Mouse (Mus musculus) lung, postnatal 0 days (tissue): Measurements from ENCODE around the gene Polr3gl. TPM values are rescaled to one million over a fixed set of nuclear protein-coding genes. Genes with fewer than 3 reads are reported as not detected.

Source experiments
- ATAC-seq: fragments of 200-750 bp; cut with Nextera tagmentation; 2 replicates; pipeline ENCODE4 v1.8.0; 2017; ENCODE audit warnings: moderate library complexity
- DNase-seq: peaks from one replicate; pipeline ENCODE4 v3.0.0-alpha.2; 2016; ENCODE audit warnings: low spot score
- H3K27ac ChIP-seq: fragments of 300-500 bp; sonication (generic); 2 replicates; pipeline ENCODE4 v1.5.1; 2014; ENCODE audit warnings: antibody characterized with exemption, mild to moderate bottlenecking, low read length, mixed read lengths
- H3K27me3 ChIP-seq: fragments of 300-500 bp; sonication (generic); replicated peaks from 2 replicates; pipeline ENCODE4 v1.6.1; 2014; ENCODE audit warnings: low read length, mixed read lengths; ENCODE audit not compliant: insufficient read depth
- H3K36me3 ChIP-seq: fragments of 300-500 bp; sonication (generic); 2 replicates; pipeline ENCODE4 v1.6.1; 2014; ENCODE audit warnings: low read length, mixed read lengths; ENCODE audit not compliant: insufficient read depth
- H3K4me1 ChIP-seq: fragments of 300-500 bp; sonication (generic); 2 replicates; pipeline ENCODE4 v1.6.1; 2014; ENCODE audit warnings: antibody characterized with exemption, low read depth, low read length, mixed read lengths; ENCODE audit not compliant: insufficient read depth
- H3K4me2 ChIP-seq: fragments of 300-500 bp; sonication (generic); replicated peaks from 2 replicates; pipeline ENCODE4 v1.6.1; 2014; ENCODE audit warnings: low read depth, mild to moderate bottlenecking, low read length, moderate library complexity, mixed read lengths
- H3K4me3 ChIP-seq: fragments of 300-500 bp; sonication (generic); 2 replicates; pipeline ENCODE4 v1.5.1; 2014; ENCODE audit warnings: low read depth, low read length
- H3K9ac ChIP-seq: fragments of 300-500 bp; sonication (generic); replicated peaks from 2 replicates; pipeline ENCODE4 v1.6.1; 2014; ENCODE audit warnings: low read depth, mild to moderate bottlenecking
- H3K9me3 ChIP-seq: fragments of 300-500 bp; sonication (generic); 2 replicates; pipeline ENCODE4 v1.6.1; 2016; ENCODE audit warnings: low read length, mixed read lengths
- CTCF ChIP-seq: IDR thresholded peaks from 2 replicates; pipeline ENCODE4 v1.5.1; 2016; ENCODE audit warnings: antibody characterized with exemption, mild to moderate bottlenecking
- EP300 ChIP-seq: IDR thresholded peaks from 2 replicates; pipeline ENCODE4 v1.6.1; 2016; ENCODE audit warnings: antibody characterized with exemption, mild to moderate bottlenecking, control low read depth
- WGBS: fragments of 180-500 bp; shearing (Covaris S2); extraction: QIAGEN DNeasy Blood & Tissue Kit; methylation state at CpG from one replicate; pipeline ENCODE4 v1.1.7; 2014; 5-methylcytosine and 5-hydroxymethylcytosine counted together
- polyA plus RNA-seq: library from polyadenylated mRNA; unstranded; fragments of >200 nt; fragmentation: Nextera tagmentation; extraction: Ambion mirVana; gene quantifications from 2 replicates; pipeline ENCODE4 v1.2.1, GENCODE M21; 2015

Polr3gl gene
- polyA plus RNA-seq, 1 experiment from 2014 or later, result 36.7 TPM

GRCm38 (mm10) chr3:96594851-96595250 lies 870 bp upstream of the Polr3gl start:
- WGBS, result 86% methylated on average over 5 of the region's 5 CpGs
- TF ChIP-seq EP300 (no peak), CTCF (no peak)
- no peak overlapping the region for H3K4me3 ChIP-seq
- H3K4me1 ChIP-seq, result peaks cover 17% of the 10 kb centered on the region
- no peak for ATAC-seq
- no peak for DNase-seq
- no peaks in the 10 kb centered on the region for H3K9me3 ChIP-seq
- no peak overlapping the region for H3K4me2 ChIP-seq
- H3K36me3 ChIP-seq, result no peaks in the 10 kb centered on the region
- peaks cover 8% of the 10 kb centered on the region; the same call in 1 of the 2 replicates for H3K27me3 ChIP-seq
- no peak overlapping the region for H3K27ac ChIP-seq
- H3K9ac ChIP-seq, result no peak overlapping the region

DNA sequence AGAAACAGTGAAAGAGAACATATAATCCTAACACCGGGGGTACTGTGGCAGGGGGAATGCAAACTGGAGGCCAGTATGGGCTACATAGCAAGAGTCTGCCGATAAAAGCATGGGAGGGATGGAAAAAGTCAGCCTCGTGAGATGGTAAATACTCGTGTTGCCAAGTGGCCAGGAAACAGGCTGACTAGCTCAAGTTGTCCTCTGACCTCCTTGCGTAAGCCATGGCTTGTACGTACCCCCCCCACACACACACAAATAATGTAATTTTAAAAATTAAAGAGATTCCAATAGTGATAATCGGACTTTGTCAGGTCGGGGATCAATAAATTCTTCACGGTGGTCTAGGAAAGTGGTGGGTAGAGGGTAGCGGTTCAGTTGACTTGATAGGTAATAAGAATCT lies 607 bp downstream of the Polr3gl start:
- under 1% methylated on average over 10 of the region's 10 CpGs for WGBS
- DNase-seq, result peak; percentile 79

DNA sequence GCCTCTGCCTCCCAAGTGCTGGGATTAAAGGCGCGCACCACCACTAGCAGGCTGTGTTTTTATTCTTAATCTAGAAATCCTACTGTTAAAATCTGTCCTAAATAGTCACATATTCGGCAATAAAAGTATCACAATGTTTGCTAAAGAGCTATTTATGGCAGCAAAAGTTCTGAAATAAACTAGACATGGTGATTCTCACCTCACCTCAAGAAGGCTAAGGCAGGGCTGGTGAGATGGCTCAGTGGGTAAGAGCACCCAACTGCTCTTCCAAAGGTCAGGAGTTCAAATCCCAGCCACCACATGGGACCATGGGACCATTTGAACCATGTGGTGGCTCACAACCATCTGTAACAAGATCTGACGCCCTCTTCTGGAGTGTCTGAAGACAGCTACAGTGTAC lies 3.3 kb downstream of the Polr3gl start:
- Histone ChIP-seq H3K27ac (no peak overlapping the region), H3K9me3 (no peaks in the 10 kb centered on the region), H3K27me3 (no peaks in the 10 kb centered on the region), H3K36me3 (no peaks in the 10 kb centered on the region), H3K4me1 (no peaks in the 10 kb centered on the region; the same call in 1 of the 2 replicates), H3K9ac (no peak overlapping the region), H3K4me3 (no peak overlapping the region), H3K4me2 (no peak overlapping the region)
- TF ChIP-seq EP300 (no peak), CTCF (no peak)
- no peak for ATAC-seq
- no peak for DNase-seq
- 87% methylated on average over 4 of the region's 4 CpGs for WGBS

More for the DNA sequence above, 607 bp downstream of the Polr3gl start:
- peak; percentile 26 for ATAC-seq
- Histone ChIP-seq H3K27me3 (peaks cover 8% of the 10 kb centered on the region; the same call in 1 of the 2 replicates), H3K4me3 (peak overlapping the region; percentile 65), H3K4me1 (peaks cover 17% of the 10 kb centered on the region), H3K27ac (peak overlapping the region; percentile 86), H3K9me3 (no peaks in the 10 kb centered on the region), H3K4me2 (peak overlapping the region; percentile 80), H3K36me3 (no peaks in the 10 kb centered on the region), H3K9ac (peak overlapping the region; percentile 58)
- TF ChIP-seq CTCF, result no peak
- no peak; the same call in 1 of the 2 replicates for TF ChIP-seq EP300

DNA sequence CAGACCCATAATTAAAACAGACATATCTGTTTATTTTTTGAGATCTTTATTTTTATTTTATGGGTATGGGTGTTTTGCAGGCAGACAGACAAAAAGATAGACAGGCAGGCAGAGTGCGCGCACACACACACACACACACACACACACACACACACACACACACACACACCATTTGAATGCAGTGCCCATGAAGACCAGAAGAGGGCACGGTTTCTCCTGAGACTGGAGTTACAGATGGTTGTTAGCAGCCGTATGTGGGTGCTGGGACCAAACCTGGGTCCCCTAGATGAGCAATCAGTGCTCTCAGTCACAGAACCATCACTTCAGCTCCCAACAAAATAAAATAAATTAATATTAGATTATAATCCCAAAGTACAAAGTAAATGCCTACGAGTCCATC lies 10.6 kb downstream of the Polr3gl start:
- Histone ChIP-seq H3K27ac (no peak overlapping the region), H3K27me3 (no peaks in the 10 kb centered on the region), H3K9me3 (no peaks in the 10 kb centered on the region), H3K36me3 (no peaks in the 10 kb centered on the region), H3K4me1 (peaks cover 8% of the 10 kb centered on the region; the same call in 1 of the 2 replicates), H3K4me3 (no peak overlapping the region), H3K4me2 (no peak overlapping the region), H3K9ac (no peak overlapping the region)
- TF ChIP-seq CTCF, result peak; percentile 49
- no peak for TF ChIP-seq EP300
- ATAC-seq (no peak), DNase-seq (no peak)
- 97% methylated on average over 5 of the region's 5 CpGs for WGBS

GRCm38 (mm10) chr3:96581771-96582515 lies 12.0 kb downstream of the Polr3gl start:
- no peak for ATAC-seq
- DNase-seq, result no peak
- 75% methylated on average over 16 of the region's 16 CpGs for WGBS

DNA sequence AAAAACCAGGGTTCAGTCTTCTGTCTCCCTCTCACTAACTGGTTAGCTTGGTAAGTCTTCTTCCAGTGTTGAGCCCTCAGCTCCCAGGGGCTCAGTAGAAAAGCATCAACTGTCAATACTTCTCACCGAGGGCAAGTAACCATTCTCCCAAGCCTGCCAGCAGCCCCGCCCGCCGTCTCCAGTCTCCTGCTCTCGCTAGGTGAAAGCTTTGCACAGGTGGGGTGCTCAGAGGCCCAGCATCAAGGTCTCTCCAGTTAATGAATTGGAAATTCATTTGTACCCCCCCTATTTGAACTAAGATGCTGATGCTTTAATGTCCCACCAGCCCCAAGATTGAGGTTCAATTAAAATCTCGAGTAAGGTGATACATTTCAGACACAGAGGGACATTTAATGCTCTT lies 12.8 kb downstream of the Polr3gl start:
- TF ChIP-seq EP300, result no peak
- TF ChIP-seq CTCF, result no peak
- Histone ChIP-seq H3K9ac (no peak overlapping the region), H3K4me2 (no peak overlapping the region), H3K4me1 (peaks cover 18% of the 10 kb centered on the region; the same call in 1 of the 2 replicates), H3K9me3 (no peaks in the 10 kb centered on the region), H3K36me3 (no peaks in the 10 kb centered on the region), H3K27ac (no peak overlapping the region), H3K27me3 (no peaks in the 10 kb centered on the region), H3K4me3 (no peak overlapping the region)
- DNase-seq (no peak), ATAC-seq (no peak)
- 53% methylated on average over 6 of the region's 6 CpGs for whole genome bisulfite sequencing

More at GRCm38 (mm10) chr3:96581771-96582515, 12.0 kb downstream of the Polr3gl start:
- H3K9ac ChIP-seq, result no peak overlapping the region
- H3K4me1 ChIP-seq, result peaks cover 16% of the 10 kb centered on the region; the same call in 1 of the 2 replicates
- no peak overlapping the region for H3K27ac ChIP-seq
- H3K27me3 ChIP-seq, result no peaks in the 10 kb centered on the region
- no peaks in the 10 kb centered on the region for H3K9me3 ChIP-seq
- no peak overlapping the region for H3K4me3 ChIP-seq
- TF ChIP-seq EP300, result no peak
- TF ChIP-seq CTCF, result no peak
- no peaks in the 10 kb centered on the region for H3K36me3 ChIP-seq
- no peak overlapping the region for H3K4me2 ChIP-seq
